In genomic region chr14:12393271-12393861, GRCm38 (mm10) we compare ENCODE assay signal across 9 mouse cellular contexts. TPM values are rescaled to one million over a fixed set of nuclear protein-coding genes. Genes with fewer than 3 reads are reported as not detected.
DNase-seq lines count a peak whose midpoint lies in the region; ATAC-seq lines count a peak whose summit lies in the region.
"Had no signal": no experiment of that assay in that cellular context is flagged by ENCODE, and none has a peak within 500 bp of the region (broad histone marks: within the 10 kb centered on the region; RNA-seq: fewer than 3 reads in every experiment).

No protein-coding gene starts in this region.

- no peak overlapping the region for H3K4me3 ChIP-seq in embryonic facial prominence, embryonic 14.5 days (ENCODE audit: low read depth, low read length)
- H3K4me3 ChIP-seq in neural tube, embryonic 14.5 days (ENCODE audit: low read depth, low read length): no peak overlapping the region

- peaks cover 5% of the 10 kb centered on the region; the same call in 1 of the 2 replicates for H3K27me3 ChIP-seq in embryonic facial prominence, embryonic 14.5 days (replicated peaks; ENCODE audit: control insufficient read depth, insufficient read depth, low read length)
- peaks cover 36% of the 10 kb centered on the region for H3K27me3 ChIP-seq in neural tube, embryonic 14.5 days (ENCODE audit: control insufficient read depth, insufficient read depth, low read length)

- peaks cover 9% of the 10 kb centered on the region; the same call in 1 of the 2 replicates for H3K4me1 ChIP-seq in embryonic facial prominence, embryonic 14.5 days (ENCODE audit: control insufficient read depth, insufficient read depth, low read length)
- peaks cover 15% of the 10 kb centered on the region; the same call in 1 of the 2 replicates for H3K4me1 ChIP-seq in neural tube, embryonic 14.5 days (ENCODE audit: control insufficient read depth, insufficient read depth, low read length)

- intact Hi-C loops in left cerebral cortex, postnatal 14 days (cut with DNase I): loop anchor here (5.0 kb wide), 1 partner anchor 46 kb away; the partner anchor contains the start of gene Fezf2
- intact Hi-C loops in left cerebral cortex, postnatal 36 days (cut with DNase I): no loop called here

- peak; percentile 31; the same call in 1 of the 2 replicates for ATAC-seq in embryonic facial prominence, embryonic 14.5 days (ENCODE audit: low read depth)
- ATAC-seq in neural tube, embryonic 14.5 days (ENCODE audit: low read depth): peak; percentile 77; the same call in 1 of the 2 replicates

- peak; percentile 25 to 34 for DNase-seq in left cerebral cortex, postnatal 14 days (ENCODE audit: low spot score in 2 of 2)
- DNase-seq in left cerebral cortex, postnatal 36 days (ENCODE audit: low spot score in 2 of 2): no peak
- DNase-seq in embryonic facial prominence, embryonic 14.5 days (ENCODE audit: low spot score): peak; percentile 70
- peak; percentile 72 to 81 for DNase-seq in layer of hippocampus, adult 18-20 months (ENCODE audit: low spot score in 2 of 2)
- no peak for DNase-seq in spleen, postnatal 10 days (ENCODE audit: low spot score in 2 of 2)
- DNase-seq in adrenal gland, adult 18-20 months (ENCODE audit: low spot score in 2 of 2): no peak
- no peak for DNase-seq in thymus, postnatal 14 days

- H3K36me3 ChIP-seq in embryonic facial prominence, embryonic 14.5 days (ENCODE audit: control insufficient read depth, insufficient read depth, low read length): no peaks in the 10 kb centered on the region
- no peaks in the 10 kb centered on the region for H3K36me3 ChIP-seq in neural tube, embryonic 14.5 days (ENCODE audit: control insufficient read depth, insufficient read depth, low read length)

- H3K27ac ChIP-seq in embryonic facial prominence, embryonic 14.5 days (replicated peaks; ENCODE audit: low read depth, low read length): no peak overlapping the region
- H3K27ac ChIP-seq in neural tube, embryonic 14.5 days (ENCODE audit: low read depth, low read length): no peak overlapping the region
- H3K27ac ChIP-seq: macrophage had no signal

- H3K4me2 ChIP-seq in embryonic facial prominence, embryonic 14.5 days (ENCODE audit: low read depth, low read length): no peak overlapping the region
- H3K4me2 ChIP-seq in neural tube, embryonic 14.5 days (ENCODE audit: low read depth, low read length): no peak overlapping the region

- 37% methylated on average over 12 of the region's 12 CpGs for WGBS in embryonic facial prominence, embryonic 14.5 days
- 4% methylated on average over 12 of the region's 12 CpGs for WGBS in neural tube, embryonic 14.5 days

- H3K9me3 ChIP-seq in embryonic facial prominence, embryonic 14.5 days (ENCODE audit: control insufficient read depth, low read length): no peaks in the 10 kb centered on the region
- no peaks in the 10 kb centered on the region for H3K9me3 ChIP-seq in neural tube, embryonic 14.5 days (ENCODE audit: control insufficient read depth, low read length)

- H3K9ac ChIP-seq in embryonic facial prominence, embryonic 14.5 days (ENCODE audit: low read depth, low read length): no peak overlapping the region
- no peak overlapping the region for H3K9ac ChIP-seq in neural tube, embryonic 14.5 days (replicated peaks; ENCODE audit: low read depth, low read length)

RNA-seq across cellular contexts. Expression of gene Fezf2, which starts 45.4 kb away (rescaled TPM):
- 10 to 100 TPM; 28.8 to 40.9 TPM for total RNA-seq in left cerebral cortex, postnatal 14 days (2021)
- 10 to 100 TPM; 24.9 to 33.5 TPM for total RNA-seq in left cerebral cortex, postnatal 36 days (2021)
- polyA plus RNA-seq in embryonic facial prominence, embryonic 14.5 days (2014; fragmentation: Nextera tagmentation; extraction: Ambion mirVana): 0.51 TPM in 1 of 2 replicates, not detected in the other
- total RNA-seq in layer of hippocampus, adult 18-20 months (2021): 10 to 100 TPM; 47.7 to 55.3 TPM
- not detected in 2 replicates for polyA plus RNA-seq in neural tube, embryonic 14.5 days (2014; fragmentation: Nextera tagmentation; extraction: Ambion mirVana)
- not detected for total RNA-seq in adrenal gland, adult 18-20 months (2021)
- polyA plus RNA-seq: macrophage had no signal

Comparison
In these comparisons a context has a peak if more than half of its experiments do, and no peak if none do; other contexts are left out.
1. DNase-seq: peak in left cerebral cortex, postnatal 14 days (2 of 2), embryonic facial prominence, embryonic 14.5 days (single experiment) and layer of hippocampus, adult 18-20 months (2 of 2); none in left cerebral cortex, postnatal 36 days (0 of 2), spleen, postnatal 10 days (0 of 2), adrenal gland, adult 18-20 months (0 of 2) and thymus, postnatal 14 days (single experiment).
2. RNA of gene Fezf2, which starts 45.4 kb away (total RNA-seq): 47.7 to 55.3 TPM in layer of hippocampus, adult 18-20 months, 28.8 to 40.9 TPM in left cerebral cortex, postnatal 14 days and 24.9 to 33.5 TPM in left cerebral cortex, postnatal 36 days; not detected in adrenal gland, adult 18-20 months; every median in the first group is over 10 times any median in the second.